Mouse (Mus musculus) embryonic fibroblast, embryonic 13.5 days (primary cell): ENCODE results near the gene Nudt16l1.

Source experiments
- CTCF ChIP-seq: IDR thresholded peaks from 2 replicates; pipeline ENCODE4 v1.5.1; 2011; ENCODE audit warnings: mild to moderate bottlenecking, control low read depth, low read length, moderate library complexity, borderline replicate concordance; ENCODE audit not compliant: insufficient read depth
- POLR2A ChIP-seq: IDR thresholded peaks from 2 replicates; pipeline ENCODE4 v1.6.1; 2011; ENCODE audit warnings: low read depth, mild to moderate bottlenecking, control low read depth, low read length, moderate library complexity

DNA sequence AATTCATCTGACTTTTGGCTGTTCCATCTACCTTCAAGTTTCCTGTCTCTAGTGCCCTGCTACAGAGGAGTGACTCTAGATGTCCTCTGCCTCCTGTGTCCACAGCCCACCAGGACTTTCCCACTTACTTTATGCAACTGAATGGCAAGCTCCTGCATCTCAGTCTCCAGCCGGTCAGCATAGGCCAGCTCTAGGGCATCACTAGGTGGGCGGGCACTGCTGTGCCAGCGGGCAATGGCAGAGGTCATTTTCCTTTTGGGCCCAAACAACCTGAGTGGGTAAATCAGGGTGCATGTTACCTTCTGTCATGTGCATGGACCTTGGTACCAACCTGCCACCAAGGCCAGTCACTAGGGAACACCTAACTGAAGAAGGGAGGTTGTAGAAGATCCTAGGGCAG lies 4.9 kb downstream of the Nudt16l1 start:
- TF ChIP-seq CTCF (no peak), POLR2A (no peak)
